Mouse (Mus musculus): Measurements from ENCODE around the gene Fam98b. TPM values are rescaled to one million over a fixed set of nuclear protein-coding genes. Genes with fewer than 3 reads are reported as not detected.

The Fam98b gene
- polyA plus RNA-seq, 1 experiment, result 36.4 TPM

- Histone ChIP-seq H3K79me3 (ENCODE audit: low read depth) (no peaks in the 10 kb centered on the region), H3K4me3 (ENCODE audit: insufficient read depth, poor library complexity, severe bottlenecking) (no peak overlapping the region), H3ac (ENCODE audit: control insufficient read depth, insufficient read length, low read depth) (no peak overlapping the region), H3K79me2 (ENCODE audit: control insufficient read depth, insufficient read depth) (no peaks in the 10 kb centered on the region), H3K36me3 (ENCODE audit: control insufficient read depth, insufficient read depth) (no peaks in the 10 kb centered on the region), H3K27me3 (ENCODE audit: control insufficient read depth, insufficient read depth, insufficient read length) (peaks cover 3% of the 10 kb centered on the region)
- TF ChIP-seq CTCF (IDR thresholded peaks at IDR 0.05; ENCODE audit: control insufficient read depth, insufficient read depth, insufficient read length), result no peak
- no peak for TF ChIP-seq MYOG (IDR thresholded peaks at IDR 0.05; ENCODE audit: control insufficient read depth, extremely low read depth, insufficient read length)
These were observed 62.5 kb downstream of the Fam98b start for GRCm38 (mm10) chr2:117312030-117312429.

- peaks cover 3% of the 10 kb centered on the region for H3K27me3 ChIP-seq (ENCODE audit: control insufficient read depth, insufficient read depth, insufficient read length)
- no peak for TF ChIP-seq MAX (IDR thresholded peaks at IDR 0.05)
- TF ChIP-seq CEBPB (IDR thresholded peaks at IDR 0.05; ENCODE audit: low read depth), result no peak
- no peak for TF ChIP-seq MYOD1 (IDR thresholded peaks at IDR 0.05; ENCODE audit: control insufficient read depth, insufficient read length, low read depth)
- no peak for TF ChIP-seq CTCF (IDR thresholded peaks at IDR 0.05; ENCODE audit: control insufficient read depth, insufficient read depth, insufficient read length)
- no peak for TF ChIP-seq MYOG (IDR thresholded peaks at IDR 0.05; ENCODE audit: control insufficient read depth, extremely low read depth, insufficient read length)
- TF ChIP-seq FOSL1 (IDR thresholded peaks at IDR 0.05; ENCODE audit: insufficient read depth, low read length, poor library complexity, severe bottlenecking), result no peak
- TF ChIP-seq USF1 (IDR thresholded peaks at IDR 0.05; ENCODE audit: low read depth), result no peak
- no peaks in the 10 kb centered on the region for H3K79me2 ChIP-seq (ENCODE audit: control insufficient read depth, insufficient read depth)
- no peak overlapping the region for H3ac ChIP-seq (ENCODE audit: control insufficient read depth, insufficient read length, low read depth)
- no peaks in the 10 kb centered on the region for H3K79me3 ChIP-seq (ENCODE audit: low read depth)
- H3K4me3 ChIP-seq (ENCODE audit: insufficient read depth, poor library complexity, severe bottlenecking), result no peak overlapping the region
- H3K36me3 ChIP-seq (ENCODE audit: control insufficient read depth, insufficient read depth), result no peaks in the 10 kb centered on the region
These were observed 62.9 kb downstream of the Fam98b start for GRCm38 (mm10) chr2:117312441-117312895.

- Histone ChIP-seq H3K79me3 (ENCODE audit: low read depth) (no peaks in the 10 kb centered on the region), H3K79me2 (ENCODE audit: control insufficient read depth, insufficient read depth) (no peaks in the 10 kb centered on the region), H3K36me3 (ENCODE audit: control insufficient read depth, insufficient read depth) (no peaks in the 10 kb centered on the region), H3ac (ENCODE audit: control insufficient read depth, insufficient read length, low read depth) (no peak overlapping the region), H3K27me3 (ENCODE audit: control insufficient read depth, insufficient read depth, insufficient read length) (peaks cover 3% of the 10 kb centered on the region), H3K4me3 (ENCODE audit: insufficient read depth, poor library complexity, severe bottlenecking) (no peak overlapping the region)
- TF ChIP-seq CEBPB (IDR thresholded peaks at IDR 0.05; ENCODE audit: low read depth) (no peak), CTCF (IDR thresholded peaks at IDR 0.05; ENCODE audit: control insufficient read depth, insufficient read depth, insufficient read length) (no peak), MYOG (IDR thresholded peaks at IDR 0.05; ENCODE audit: control insufficient read depth, extremely low read depth, insufficient read length) (no peak), MAX (IDR thresholded peaks at IDR 0.05) (no peak), MYOD1 (IDR thresholded peaks at IDR 0.05; ENCODE audit: control insufficient read depth, insufficient read length, low read depth) (no peak), USF1 (IDR thresholded peaks at IDR 0.05; ENCODE audit: low read depth) (no peak), FOSL1 (IDR thresholded peaks at IDR 0.05; ENCODE audit: insufficient read depth, low read length, poor library complexity, severe bottlenecking) (no peak)
These were observed 64.2 kb downstream of the Fam98b start for GRCm38 (mm10) chr2:117313586-117314235.

GRCm38 (mm10) chr2:117318991-117319390 is 69.5 kb downstream of the Fam98b start:
- H3K27me3 ChIP-seq (ENCODE audit: control insufficient read depth, insufficient read depth, insufficient read length), result peaks cover 4% of the 10 kb centered on the region
- no peak overlapping the region for H3K4me3 ChIP-seq (ENCODE audit: insufficient read depth, poor library complexity, severe bottlenecking)
- no peaks in the 10 kb centered on the region for H3K79me2 ChIP-seq (ENCODE audit: control insufficient read depth, insufficient read depth)
- no peaks in the 10 kb centered on the region for H3K79me3 ChIP-seq (ENCODE audit: low read depth)
- no peak for TF ChIP-seq CTCF (IDR thresholded peaks at IDR 0.05; ENCODE audit: control insufficient read depth, insufficient read depth, insufficient read length)
- no peaks in the 10 kb centered on the region for H3K36me3 ChIP-seq (ENCODE audit: control insufficient read depth, insufficient read depth)
- no peak overlapping the region for H3ac ChIP-seq (ENCODE audit: control insufficient read depth, insufficient read length, low read depth)

Other genes starting within 250 kb of the Fam98b start
- 13.0 TPM for gene Spred1, start 128.4 kb upstream of the Fam98b start, polyA plus RNA-seq (2012; fragmentation: generic; extraction: Trizol)
- not detected for gene Rasgrp1, start 93.3 kb downstream of the Fam98b start, polyA plus RNA-seq (2012; fragmentation: generic; extraction: Trizol)

Measured in C2C12 (cell line).